Mouse (Mus musculus) T-cell, adult 2 months (primary cell): ENCODE measurements around the gene Akirin1.

Source experiments
- DNase-seq: peaks from one replicate; pipeline ENCODE4 v3.0.0; 2022; ENCODE audit warnings: low spot score

Gene Akirin1

DNA sequence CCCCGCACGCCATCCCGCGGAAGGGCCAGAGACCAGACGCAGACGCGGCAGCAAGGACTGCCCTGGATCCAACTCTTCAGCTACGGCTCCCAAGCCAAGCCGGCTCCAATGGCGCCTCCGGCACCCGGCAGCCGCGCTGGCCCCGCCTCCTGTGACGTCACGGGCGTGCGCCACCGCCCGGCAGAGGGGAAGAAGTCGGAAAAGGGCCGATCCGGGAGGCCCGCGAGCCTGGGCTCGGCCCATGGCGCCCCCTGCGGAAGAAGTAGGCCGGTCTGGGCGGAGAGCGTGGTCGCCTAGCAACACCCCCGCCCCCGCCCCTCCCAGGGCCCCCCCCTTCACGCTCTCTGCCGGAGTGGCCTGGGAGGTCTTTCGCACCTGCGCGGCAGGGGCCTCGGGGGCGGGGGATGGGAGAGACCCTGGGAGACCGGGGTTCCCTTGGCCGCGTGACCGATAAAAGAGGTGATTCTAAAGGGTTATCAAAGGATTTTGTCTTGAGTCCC, at the start of gene Akirin1:
TSS of gene Akirin1 (minus strand) at position 194 of the 500 bp plus-strand sequence.
- DNase-seq, result peak; percentile 98

DNA sequence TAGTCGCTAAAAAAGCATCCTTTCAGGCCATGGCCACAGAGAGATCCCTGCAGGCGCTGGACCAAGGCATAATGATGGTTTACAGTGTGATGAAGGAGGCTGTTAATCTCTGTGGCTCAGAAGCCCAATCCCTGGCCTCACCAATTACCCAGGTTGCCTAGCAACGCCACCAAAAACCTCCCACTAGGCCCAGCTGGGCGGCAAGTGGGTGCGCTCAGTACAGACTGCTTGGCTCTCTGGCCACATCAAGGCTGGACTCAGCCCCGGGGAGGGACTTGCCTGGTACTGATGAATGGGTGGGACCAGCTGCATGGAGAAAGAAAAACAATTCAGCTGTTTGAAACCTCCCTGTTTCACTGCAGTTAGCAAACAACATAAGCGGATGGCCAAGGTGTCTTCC, 47.7 kb upstream of the Akirin1 start:
- DNase-seq, result no peak

DNA sequence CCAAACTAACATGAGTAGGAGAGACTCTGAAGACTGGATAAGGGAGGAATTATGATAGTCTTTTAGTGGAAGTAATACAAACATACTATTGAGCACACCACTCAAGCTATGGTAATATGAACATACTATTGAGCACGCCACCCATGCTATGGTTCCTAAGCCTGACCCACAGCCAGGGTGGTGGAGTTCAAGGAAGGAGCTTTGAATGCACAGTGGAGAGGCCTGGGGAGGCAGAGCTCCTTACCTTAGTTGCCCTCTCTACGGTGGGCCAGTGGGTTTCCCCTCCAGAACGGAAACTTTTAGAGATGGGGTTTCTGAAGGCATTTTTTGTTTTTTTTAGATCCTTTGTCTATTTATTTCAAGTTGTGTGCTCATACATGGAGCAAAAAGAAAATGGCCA, 47.3 kb upstream of the Akirin1 start:
- DNase-seq, result no peak

DNA sequence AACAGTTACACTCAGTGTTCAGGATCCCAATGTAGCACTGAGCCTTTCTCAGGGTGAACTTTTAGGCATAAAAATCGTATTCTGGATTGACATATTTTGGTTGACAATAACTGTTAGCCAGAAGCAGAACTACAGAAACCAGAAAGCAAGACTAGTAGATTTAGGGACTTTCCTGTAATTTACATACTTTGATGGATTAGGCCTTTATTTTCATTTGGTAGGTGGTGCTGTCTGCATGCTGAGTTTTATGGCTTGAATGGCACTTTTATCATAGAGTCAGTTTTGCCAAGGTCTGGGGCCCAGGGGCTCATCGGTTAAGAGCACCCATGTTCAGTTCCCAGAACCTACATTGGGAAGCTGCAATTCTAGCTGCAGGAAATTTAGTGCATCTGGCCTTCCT, 44.9 kb upstream of the Akirin1 start:
- DNase-seq, result no peak

DNA sequence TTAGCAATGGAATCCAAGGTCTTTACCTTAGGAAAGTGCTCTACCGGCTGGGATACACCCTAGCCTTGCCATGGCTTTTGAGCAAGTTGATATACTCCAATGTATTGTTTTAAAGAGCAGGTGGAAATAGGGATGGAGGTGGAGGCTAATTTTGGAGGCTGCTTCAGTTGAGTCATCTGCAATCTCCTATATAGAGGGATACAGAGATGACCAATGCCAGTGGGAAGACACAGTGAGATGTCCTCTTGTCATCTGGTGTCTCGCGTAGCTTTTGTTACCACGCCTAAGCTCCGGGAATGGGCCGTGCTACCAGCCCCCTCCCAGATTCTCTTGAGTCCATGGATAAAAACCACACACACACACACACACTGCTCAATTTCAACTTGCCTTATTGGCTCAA, 43.0 kb upstream of the Akirin1 start:
- DNase-seq, result no peak

DNA sequence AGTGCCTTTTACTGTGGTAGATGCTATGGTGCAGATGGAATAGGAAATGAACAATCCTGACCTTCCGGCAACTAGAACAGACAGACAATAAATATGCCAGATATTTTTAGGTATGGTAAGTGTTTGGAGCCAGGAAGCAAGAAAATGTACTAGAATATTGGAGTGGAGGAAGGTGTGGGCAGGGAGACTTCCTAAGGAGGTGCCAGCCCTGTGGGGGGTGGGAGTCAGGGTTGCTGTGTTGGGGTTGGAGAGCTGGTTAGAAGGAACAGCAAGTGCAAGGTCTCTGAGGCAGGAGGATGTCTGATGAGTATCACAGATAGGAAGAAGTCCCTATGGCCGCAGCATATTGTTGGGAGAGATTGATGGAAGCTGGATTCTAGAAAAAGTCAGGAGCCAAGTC, 42.5 kb upstream of the Akirin1 start:
- no peak for DNase-seq

DNA sequence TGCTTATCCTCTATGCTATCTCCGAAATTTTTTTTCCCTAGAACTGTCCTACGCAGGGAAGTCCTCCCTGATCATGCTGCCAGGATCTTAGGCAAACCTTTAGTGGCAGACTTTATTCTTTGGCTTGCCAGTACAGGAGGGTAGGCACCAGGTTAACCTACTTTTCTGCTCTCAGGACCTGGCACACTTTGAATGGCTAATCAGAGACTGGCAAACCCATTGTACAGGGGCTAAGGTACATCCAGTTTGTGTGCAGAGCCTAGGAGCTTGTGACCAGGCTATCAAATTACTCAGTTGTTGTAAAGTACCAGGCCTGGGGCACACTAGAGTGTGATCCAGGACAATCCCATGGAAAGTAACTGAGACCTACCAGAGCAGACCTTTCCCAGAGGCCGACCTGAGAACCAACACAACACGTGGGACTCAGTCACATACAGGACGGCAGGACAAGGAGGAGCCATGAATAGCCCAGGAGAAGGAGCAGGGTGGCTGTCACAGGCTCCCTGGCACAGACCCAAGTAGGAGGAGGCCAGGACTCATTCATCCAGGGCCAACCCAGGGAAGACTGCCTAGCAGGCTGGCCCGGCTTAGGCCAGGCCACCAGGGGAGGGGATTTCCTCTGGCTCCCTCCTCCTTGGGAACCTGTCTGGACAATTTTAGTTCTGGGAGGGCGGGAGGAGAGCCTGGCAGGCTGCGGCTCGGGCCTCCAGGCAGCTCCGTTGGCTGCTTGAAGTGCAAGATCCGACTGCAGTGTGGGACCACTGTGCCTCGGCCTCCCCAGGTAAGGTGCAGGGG, 37.2 kb upstream of the Akirin1 start, which contains the start of gene Rhbdl2:
TSS of gene Rhbdl2 (plus strand) at position 684 of the 795 bp plus-strand sequence.
- DNase-seq, result no peak

DNA sequence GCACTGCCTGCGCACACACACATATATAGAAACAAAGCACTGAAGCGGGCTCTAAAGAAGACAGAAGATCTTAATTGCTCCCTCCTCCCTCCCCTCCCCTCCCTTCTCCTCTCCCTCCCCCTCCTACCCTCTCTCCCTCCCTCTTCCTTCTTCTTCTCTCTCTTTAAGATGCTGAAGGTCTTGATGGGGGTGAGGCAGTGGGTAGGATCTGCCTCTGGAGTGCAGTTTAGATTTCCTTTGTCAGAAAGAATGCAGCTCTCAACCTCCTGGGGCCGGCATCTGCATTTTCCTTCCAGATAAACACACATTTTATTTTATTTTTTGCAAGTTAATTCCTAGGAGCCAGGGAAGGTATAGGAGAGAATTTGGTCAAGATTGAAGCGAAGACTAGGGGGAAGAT, 18.1 kb upstream of the Akirin1 start:
- DNase-seq, result no peak

DNA sequence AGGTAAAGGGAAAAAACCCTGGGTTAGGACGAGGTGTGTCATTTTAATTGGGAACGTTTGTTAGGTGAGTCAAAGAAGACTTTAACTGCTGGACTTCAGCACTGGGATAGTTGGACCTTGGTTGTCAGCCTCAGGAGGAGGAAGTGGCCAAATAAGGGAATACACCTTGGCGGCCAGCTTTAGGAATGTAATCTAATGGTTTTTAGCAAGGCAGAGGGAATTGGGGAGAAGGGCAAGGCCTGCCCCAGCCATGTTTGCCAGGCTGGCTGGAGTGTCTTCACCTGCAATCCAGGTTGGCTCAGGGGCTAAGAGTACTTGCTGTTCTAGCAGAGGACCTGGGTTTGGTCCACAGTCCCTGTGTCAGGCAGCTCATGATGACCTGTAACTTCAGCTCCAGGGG, 17.7 kb upstream of the Akirin1 start:
- no peak for DNase-seq

DNA sequence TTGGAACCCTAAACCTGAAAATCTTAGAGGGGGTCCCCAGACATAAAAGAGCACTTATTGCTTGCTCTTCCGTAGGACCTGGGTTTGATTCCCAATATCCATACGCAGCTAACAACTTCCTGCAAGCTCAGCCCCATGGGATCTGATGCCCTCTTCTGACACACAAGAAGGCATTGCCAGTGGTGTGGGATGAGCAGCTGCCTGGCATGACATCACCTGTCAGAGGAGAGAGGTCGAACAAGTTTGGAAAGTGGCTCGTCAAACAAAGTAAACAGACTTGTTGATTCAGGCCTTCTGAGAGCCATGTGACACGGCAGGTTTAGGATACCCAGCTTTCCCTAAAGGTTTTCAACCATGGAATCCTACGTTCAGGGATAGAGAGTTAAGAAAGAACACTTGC, 14.9 kb upstream of the Akirin1 start:
- no peak for DNase-seq

DNA sequence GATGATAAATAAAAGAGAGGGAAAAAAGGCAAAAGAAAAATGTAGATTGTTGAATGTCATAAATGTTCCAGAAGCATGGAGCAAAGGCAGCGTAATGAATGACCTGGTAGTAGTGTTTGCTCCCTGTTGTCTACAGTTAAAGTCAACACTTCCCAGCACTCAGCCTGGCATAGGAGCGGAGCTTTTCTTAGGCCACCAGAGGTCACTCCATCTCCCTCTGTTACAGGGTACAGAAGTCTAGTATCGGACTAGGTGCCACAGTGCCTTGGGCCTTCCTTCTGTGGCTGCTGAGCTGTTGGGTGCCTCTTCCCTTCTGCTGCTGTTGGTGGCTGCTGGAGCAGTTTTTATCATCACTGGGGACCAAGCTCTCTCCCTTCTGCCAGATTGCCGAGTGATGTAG, 8.2 kb upstream of the Akirin1 start:
- no peak for DNase-seq

DNA sequence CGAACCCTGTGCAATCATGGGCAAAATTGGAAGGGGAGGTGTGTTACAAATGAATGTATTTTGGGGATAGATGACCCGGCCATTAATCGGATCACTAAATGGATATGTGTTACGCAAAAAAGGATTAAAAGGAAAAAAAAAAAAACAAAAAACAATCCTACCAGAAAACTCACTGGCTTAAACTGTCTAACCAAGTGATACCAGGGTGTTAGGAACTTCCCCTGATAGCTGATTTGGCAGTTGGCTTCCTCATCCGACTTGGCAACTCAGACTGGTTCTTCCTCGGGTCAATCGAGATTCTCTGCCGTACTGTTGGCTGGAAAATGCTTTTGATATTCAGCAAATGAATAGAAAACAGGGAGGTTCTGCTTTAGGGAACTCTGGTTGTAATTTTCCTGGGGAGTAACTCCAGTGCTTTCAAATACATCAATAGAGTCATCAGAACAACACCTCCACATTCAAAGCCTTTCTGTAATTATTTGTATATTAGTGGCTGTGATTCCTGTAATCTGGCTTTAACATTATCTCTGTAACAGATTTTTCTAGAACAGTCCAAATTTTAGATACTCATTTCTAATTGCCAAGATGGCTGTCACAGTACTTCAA, 665 bp upstream of the Akirin1 start:
- DNase-seq, result no peak

DNA sequence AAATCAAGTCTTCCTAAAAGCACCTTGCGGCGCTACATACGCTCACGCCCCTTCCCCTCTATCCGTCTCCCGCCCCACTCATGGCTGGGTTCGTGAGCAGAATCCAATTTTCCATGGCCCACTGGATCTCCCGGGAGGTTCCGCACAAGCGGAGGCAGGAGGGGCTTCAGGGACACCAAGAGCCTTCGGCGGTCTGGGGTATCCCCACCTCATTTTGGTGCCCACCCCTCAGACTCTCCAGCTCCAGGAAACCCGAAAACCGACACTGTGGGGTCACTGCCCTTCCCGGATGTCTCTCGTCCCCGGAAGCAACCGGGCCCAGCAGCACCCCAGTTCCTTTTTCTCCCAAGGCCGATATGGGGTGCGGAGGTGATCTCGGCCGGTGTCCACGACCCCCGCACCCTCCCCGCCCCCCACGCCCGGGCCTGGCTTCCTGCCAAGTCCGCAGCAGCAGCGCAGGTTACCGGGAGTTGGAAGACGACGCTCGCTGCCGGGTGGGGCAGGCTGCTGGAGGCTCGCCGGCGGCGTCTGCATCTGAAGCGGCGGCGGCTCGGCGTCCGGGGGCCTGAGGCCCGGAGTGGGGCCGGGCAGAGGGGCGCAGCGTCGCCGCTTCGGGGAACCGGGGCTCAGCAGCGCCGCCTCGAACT, 538 bp downstream of the Akirin1 start:
- no peak for DNase-seq

DNA sequence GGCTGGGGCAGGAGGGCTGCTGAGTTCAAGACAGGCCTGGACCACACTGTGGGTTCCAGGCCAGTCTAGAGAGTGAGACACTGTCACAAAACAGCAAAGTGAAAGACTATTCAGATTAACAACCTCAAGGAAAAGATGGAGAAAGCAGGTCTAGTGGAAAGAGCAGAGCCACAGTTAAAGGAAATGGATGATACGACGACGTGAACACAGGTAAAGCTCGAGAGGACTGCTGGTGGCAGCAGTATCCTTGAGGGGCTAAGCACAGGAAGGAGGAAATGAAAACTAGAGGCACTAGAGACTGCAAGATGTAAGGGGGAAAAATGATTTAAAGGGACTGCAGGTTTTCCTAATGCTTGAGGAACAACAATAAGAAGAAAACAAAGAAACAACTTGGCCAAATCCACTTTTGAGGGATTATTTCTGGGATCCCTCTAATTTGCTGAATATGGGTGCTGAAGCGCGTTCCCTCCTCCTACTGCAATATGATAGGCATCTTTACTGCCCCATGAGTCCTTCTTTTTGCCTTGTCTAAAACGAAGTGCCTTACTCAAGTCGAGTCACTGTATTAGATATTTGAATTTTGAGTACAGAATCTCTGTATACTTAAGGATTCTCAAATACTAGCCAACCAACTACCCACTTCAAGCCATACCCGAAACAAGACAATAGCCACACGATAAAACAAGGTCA, 1.3 kb downstream of the Akirin1 start:
- no peak for DNase-seq

DNA sequence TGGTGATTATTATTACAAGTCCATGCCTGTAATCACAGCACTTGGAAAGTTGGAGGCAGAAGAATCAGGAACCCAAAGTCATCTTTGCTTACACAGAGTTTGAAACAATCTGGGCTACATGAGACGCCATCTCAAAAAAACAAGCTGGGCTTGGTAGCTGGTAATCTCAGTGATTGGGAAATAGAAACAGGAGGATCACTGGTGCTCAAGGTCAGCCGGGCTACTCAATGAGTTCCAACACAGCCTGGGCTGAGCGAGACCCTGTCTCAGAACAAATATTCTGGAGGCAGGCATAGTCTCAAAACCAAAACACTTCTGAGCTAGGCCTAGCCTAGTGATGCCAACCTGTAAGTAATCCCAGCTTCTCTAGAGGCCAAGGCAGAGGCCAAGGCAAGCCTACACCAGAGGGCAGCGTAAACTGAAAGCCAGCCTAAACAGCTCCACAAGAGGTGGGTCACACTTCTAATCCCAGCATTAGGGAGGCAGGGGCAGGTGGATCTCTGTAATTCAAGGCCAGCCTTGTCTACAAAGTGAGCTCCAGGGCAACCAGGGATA, 4.8 kb downstream of the Akirin1 start:
- no peak for DNase-seq

DNA sequence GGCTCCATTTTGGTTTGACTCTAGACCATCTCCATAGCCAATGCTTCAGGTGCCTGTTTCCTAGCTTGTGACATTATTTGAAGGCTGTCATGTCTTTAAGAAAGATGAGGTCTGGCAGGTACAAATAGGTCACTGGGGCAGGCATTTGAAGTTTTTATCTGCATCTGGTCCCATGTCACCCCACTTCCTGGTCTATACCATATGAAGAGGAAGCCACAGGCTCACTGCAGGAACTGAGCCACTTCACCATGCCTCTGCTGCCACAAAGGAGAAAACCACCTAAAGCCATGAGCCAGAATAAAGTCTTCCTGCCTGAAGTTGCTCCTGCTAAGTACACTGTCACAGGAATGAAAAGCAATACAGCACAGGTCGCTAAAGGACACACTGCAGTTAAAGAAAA, 7.3 kb downstream of the Akirin1 start:
- no peak for DNase-seq

DNA sequence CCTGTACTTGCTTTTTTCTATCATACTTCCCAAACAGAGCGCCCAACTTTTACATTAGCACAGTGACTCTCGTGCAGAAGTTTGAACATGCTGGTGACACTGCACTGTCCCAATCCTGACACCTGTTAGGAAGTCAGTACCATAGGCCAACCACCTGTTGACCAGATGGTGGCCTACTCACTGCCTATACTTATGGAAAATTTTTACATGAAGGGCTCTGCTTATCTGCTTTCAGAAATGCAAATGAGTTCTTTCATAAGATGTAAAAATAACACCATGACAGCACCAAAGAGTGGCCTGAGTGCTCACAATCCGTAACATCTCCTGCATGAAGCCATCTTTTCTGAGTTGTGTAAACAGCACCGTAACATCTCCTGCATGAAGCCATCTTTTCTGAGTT, 11.4 kb downstream of the Akirin1 start:
- DNase-seq, result no peak

DNA sequence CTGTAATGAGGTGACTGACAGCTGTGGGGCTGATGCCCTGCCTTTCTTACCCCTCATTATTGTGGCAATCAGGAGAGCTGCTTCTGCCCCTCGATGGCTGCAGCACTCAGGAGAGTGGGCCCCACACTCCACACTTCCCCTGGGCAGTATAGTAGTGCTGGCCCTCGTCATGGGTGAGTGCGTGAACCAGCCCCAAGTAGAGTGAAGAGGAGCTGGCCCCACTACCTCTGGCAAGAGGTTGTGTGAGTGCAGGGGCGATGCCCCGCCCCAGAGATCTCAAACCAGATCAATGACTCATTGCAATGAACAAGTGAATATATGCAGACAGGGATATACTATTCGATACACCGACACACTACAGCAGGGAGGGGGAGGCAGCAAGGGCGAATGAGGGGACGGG, 16.6 kb downstream of the Akirin1 start:
- no peak for DNase-seq

DNA sequence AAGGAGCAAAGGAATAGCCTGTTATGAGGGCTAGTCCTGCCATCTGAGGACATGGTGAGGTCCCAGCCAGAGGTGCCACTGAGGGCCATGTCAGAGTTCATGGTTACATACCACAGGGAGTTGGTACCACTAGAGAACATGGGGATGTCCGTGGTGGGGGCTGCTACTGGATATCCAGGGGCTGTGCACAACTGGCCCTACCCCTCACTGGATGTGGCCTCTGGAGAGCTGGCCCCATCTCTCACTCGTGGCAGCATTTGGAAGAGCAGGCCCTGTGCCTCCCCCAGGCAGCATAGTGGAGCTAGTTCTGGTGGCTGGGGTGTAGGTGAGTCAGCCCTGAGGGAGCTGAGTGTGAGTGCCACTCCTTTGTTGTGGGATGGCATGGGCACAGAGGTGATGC, 17.2 kb downstream of the Akirin1 start:
- no peak for DNase-seq

DNA sequence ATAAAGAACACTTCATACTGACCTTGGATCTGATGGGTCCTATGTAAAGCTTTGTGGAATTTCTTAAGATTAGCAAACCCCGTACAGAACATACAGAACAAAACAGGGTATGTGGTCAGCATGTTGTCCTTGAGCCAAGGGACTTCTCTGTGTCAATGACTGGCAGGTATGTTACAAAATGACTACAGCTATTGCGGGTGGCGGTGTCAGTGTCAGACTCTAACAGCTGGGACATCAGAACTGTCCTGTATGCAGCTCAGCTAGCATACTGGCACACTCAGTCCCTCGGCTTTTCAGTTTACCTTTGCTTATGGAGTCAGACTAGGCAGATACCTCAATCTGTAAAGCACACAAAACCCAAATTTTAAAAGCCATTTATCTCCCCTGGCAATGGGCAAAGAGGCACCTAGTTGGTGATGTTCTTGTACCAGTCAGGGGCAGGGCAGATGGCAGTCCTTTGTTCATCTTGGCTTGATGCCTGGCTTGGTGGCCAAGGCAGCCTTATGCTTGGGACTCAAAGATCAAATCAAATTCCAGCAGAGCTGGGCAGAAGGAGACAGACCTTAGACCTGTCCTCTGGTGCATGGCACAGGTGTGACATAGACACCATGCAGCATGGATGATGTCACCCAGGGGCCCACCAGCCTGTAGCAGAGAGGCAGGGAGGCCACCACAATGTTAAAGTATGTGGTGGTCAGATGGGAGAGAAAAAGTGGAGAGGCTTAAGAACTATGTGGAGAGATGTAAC, 17.8 kb downstream of the Akirin1 start:
- no peak for DNase-seq

DNA sequence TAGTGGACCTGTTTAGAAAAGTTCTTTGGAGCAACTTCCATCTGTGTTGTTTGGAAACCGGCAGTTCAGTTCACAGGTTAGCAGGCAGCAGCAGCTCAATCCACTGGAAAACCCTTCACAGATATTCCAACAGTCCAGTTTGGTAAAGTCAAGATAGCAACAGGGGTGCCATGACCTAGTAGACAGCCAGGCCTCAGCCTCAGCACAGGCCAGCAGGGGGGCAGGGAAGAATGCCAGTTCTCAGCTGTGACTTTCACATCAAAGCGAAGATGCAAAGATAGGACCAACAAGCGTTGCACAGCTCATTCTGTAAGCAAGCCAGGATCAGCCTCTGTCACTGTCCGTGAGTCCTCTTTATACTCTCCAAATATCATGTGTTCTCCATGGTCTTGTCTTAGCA, 28.4 kb downstream of the Akirin1 start:
- no peak for DNase-seq

DNA sequence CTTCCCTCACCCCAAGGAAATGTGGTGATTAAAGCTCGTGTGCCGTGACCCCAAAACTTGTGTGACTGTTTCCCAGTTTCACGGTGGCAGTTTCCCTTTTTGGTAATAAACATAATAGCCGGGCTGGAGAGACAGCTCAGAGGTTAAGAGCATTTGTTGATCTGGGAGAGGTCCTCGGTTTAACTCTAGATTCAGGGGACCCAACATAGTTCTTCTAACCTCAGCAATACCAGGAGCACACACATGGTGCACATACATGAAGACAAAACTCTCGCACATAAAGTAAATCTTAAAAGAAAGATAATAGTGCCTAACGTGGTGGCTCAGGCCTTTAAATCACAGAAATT, 31.7 kb downstream of the Akirin1 start:
- DNase-seq, result no peak
